Mouse (Mus musculus): ENCODE results near the gene Sgta.

- no peak for TF ChIP-seq POLR2A (IDR thresholded peaks at IDR 0.05; ENCODE audit: low read depth, low read length)
- TF ChIP-seq CTCF (IDR thresholded peaks at IDR 0.05; ENCODE audit: extremely low read depth, insufficient read length, insufficient replicate concordance, low read depth, low read length) = no peak
These were observed 49.1 kb downstream of the Sgta start for GRCm38 (mm10) chr10:81010851-81011250.

Data from small intestine, adult 2 months (tissue).